Mouse (Mus musculus): Measurements from ENCODE around the gene Hoxa1.

The Hoxa1 gene

DNA sequence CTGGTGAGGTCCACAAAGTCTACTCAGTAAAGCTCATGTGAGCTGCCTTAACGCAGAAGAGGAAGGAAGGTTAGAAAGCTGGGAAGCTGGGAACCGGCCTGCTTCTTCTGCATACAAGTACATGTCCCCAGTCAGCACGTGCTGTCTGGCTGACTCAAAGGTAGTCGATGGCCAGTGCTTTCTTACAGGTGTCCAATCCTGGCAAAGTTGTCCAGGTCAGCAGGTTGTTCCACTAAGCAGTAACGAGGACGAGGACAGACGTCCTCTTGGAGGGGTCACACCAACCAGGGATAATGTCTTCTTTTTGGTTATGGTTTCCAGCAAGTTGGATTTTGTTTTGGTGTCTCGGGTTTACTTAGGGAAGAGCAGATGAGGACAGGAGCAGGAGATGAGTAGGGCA, 31.8 kb upstream of the Hoxa1 start:
- no peak for DNase-seq (ENCODE audit: low spot score in 2 of 2)

DNA sequence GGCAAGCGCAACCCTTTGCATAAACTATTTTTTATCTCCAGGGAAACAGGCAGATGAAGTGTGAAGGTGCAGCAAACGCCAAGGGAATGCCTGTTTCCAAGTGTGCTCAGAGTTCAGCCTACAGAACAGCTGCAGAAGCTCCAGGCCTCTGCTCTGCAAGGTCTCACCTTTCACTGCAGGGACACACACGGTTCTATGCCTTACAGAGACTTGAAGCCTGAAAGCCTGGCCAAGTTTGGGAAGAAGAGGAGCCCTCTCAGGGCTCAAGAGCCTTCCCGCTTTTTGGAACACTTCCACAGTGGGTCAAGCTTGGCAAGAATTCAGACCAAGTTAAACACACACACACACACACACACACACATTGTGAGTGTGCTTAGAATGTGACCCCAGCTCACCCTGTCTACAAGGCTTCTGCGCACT, 31.1 kb upstream of the Hoxa1 start:
- DNase-seq (ENCODE audit: low spot score in 2 of 2): no peak

DNA sequence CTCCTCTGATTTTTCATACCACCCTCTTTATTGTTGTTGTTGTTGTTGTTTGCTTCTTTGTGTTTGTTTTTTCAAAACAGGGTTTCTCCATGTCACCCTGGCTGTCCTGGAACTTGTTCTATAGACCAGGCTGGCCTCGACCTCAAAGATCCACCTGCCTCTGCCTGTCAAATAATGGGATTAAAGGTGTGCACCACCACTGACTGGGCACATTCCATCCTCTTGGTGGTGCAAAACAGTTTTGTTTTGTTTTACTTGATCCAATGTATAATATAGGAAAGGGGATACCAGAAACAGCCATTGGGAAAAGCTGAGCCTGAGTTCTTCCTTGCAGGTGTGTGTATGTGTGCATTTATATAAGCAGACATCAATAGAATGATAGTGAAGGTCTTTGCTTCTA, 28.4 kb upstream of the Hoxa1 start:
- no peak for DNase-seq (ENCODE audit: low spot score in 2 of 2)

DNA sequence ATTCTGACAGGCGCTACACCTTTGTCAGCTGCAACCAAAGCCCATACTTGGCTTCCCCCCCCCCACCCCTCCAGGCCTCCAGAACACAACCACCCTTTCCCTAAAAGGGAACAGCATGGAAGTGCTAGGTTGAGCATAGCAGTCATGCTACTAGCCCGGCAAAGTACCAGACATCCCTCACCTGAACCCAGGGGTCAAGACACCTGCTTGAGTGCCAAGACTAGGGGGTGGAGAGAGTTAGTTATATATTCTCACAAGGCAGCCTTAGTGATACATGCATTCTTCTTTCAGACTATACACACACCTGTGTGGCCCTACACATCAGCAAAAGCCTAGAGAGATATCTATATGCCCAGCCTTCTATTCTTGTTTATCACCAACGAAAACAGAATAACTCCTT, 27.7 kb upstream of the Hoxa1 start:
- DNase-seq (ENCODE audit: low spot score in 2 of 2): no peak

DNA sequence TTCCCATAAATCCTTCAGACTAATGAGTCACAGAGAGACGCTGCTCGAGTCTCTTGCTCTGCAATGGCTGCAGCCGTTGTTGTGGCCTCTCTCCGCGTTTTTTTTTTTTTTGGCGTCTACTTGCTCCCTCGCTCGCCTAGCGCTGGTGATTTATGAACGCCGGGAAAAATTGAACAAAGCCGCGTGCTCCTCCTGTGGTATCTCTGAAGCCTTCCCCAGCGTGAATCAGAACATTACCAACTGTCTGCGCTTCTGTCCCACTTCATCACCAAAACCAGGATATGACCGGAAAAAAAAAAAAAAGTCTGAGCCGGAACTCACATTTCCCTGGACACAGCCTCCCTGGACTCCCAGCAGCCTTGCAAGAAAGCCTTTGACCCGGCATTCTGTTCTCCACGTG, 27.1 kb upstream of the Hoxa1 start:
- DNase-seq (ENCODE audit: low spot score in 2 of 2): no peak

DNA sequence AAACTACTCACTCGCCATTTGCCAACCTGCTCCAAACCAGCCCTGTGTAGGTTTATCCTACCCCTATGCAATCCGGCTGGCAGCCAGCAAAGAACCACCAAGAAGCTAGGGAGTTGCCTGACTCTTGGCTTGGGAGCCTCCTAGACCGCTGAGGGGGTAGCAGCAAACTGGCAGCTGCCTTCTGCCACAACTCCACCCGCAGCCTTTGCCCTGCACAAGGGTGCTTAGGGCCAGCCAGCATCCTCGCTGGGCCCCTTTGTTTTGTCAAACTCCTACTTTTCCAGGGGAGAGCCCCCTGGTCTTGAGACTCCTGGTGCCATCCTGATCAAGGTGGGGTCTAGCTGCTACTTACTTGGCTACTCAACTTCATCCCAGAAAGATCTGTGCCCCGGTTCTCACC, 26.6 kb upstream of the Hoxa1 start:
- no peak for DNase-seq (ENCODE audit: low spot score in 2 of 2)

DNA sequence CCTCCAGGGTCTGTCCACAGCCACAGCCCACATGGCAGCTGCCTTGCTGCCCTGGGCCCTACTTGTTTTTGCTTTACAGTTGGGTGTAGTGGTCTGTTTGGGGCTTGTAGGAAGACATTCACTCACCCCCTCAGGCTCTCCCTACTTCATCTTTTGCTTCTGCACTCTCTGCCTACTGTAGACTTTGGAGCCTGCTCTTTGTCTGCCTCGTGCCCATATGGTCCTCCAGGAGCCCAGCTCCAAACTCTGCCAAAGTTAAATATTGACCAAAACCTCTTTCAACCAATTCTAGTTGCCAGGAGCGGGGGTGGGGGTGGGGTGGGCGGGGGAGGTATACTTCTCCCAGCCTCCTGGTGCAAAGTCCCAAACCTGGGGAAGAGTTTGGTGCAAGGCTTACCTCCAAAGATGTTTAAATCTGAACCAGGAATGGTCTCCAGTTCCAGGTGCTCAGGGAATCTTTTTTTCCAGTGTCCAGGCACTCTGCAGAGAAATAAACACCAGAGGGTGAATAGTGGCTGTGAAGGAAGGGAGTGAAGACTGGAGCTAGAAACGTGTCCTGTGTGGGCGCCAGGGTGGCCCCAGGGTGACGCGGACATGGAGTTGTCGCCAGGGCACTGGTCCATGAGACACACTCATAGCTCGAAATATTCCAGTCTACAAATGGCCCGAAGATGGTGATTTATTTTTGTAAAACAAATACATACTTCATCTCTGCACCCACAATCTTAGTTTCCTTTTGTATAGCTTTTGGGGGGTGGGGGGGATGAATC, 25.4 kb upstream of the Hoxa1 start:
- no peak for DNase-seq (ENCODE audit: low spot score in 2 of 2)

DNA sequence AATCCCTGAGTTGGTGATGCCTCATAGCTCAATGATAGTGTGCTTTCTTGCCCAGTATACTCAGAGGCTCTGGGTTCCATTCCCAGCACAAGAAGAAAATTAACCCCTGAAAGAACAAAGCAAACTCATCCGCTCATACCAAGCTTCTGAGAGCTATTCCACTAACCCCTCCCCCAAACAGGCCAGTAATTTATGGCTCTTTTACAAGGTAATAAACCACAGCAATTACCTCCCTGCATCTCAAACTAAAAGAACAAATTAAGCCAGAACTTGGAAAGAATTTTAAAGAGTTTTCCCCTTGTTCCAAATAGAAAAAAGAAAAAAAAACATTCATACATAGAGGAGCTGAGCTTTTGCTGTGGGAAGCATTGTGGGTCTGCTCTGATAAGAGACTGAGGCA, 24.7 kb upstream of the Hoxa1 start:
- DNase-seq (ENCODE audit: low spot score in 2 of 2): no peak

DNA sequence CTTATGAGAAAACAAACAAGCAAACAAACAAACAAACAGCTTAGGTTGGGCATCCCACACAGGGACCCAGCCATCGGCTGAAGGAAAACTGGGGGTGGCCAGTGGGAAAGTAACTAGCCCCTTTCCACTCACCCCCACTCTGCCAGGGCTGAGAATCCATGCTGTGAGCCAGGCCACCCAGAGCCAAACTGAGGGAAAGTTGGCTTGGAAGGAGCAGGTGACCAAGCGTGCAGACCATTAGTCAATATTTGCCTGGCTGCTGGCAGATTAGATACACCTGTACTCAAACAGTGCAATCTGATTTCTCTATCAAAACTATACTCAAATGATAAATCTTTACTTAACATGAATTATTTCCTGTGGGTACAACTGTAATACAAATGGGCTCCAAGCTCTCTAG, 23.9 kb upstream of the Hoxa1 start:
- DNase-seq (ENCODE audit: low spot score in 2 of 2): no peak

DNA sequence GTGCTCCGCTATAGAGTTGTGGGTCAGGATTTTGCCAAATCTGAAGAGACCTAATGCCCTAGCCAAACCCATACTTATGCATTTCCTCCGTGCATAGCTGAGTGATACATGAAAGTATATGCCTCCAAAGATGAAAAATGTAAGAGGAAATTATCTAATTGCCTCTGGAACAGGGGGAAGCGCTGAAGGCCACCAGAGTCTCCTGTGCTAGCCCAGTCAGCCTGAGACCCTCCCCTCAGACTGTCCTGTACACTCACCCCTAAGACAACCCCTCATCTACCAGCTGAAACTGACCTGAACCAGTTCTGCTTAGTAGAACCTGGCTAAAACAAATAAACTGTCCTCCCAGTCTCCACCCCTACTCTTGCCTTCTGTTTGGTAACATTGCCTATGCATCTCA, 22.6 kb upstream of the Hoxa1 start:
- no peak for DNase-seq (ENCODE audit: low spot score in 2 of 2)

DNA sequence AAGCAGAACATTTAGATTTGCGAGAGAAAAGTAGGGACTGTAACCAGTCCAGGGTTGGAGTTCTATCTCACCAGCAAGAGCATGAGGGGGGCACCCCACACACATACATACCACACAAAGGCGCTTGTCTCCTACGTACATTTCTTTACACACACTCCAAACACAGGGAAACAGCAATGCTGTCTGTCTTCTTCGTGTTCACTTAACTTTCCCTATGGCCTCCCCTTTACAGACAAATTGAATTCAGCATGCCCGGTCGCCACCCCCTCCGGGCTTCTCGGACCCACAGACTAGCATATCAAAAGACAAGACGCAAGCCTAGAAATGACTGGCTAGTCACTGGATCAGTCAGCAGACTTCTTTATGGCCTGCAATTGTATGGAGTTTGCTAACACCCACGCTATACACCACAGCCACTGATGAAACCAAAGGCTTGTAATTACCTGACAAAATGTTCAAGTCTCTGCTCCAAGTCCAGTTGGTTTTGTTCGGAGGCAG, 22.1 kb upstream of the Hoxa1 start:
- no peak for DNase-seq (ENCODE audit: low spot score in 2 of 2)

DNA sequence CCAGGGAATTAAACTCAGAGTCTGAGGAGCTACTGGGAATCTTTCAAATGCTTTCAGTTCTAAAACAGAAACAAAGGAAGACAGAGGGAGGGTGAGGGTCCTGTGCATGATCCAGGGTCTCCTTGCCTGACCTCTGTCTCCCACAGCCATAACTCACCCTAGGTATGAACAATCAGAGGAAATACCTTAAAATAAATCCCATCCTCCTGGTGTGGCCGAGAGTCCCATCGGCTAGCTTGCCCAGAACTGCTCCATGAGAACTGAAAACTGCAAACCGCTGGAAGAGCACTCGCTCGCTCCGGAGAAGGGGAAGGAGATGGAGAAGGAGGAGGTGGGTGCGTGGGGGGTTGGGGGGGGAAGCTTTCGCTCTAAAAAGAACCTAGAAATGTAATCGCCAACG, 21.6 kb upstream of the Hoxa1 start:
- no peak for DNase-seq (ENCODE audit: low spot score in 2 of 2)

DNA sequence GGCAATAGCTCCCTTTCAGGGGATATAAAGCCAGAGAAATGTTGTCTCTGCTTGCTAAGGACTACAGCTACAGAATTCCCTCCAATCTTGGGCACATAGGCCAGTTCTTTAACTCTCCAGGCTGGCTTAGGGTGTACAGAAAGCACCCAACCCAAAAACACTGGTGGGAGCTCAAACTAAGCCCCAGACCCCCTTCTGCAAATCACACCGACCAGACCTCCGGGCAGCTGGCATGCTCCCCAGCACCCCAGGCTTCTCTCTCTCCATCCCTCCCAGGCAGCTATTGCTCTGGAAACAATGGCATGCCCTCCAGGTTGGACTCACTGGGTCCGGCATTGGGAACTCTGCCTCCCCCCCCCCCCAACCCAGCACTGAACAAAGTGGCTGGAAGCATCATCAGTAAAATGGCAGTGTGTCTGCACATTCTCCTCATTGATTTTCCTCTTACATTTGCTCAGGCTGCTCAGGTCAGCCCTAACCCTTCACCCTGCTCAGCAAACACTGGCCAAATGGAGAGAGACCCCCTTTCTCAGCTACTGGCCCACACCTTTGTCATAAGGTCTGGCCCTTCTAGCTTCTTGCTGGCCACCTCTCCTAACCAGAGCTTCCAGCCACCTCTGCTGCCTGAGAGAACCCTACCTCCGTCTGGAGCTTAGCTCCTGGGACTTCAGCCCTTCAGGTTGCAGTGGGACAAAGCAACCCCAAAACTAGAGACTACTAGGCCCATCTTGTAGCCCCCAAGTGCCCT, 21.0 kb upstream of the Hoxa1 start:
- DNase-seq (ENCODE audit: low spot score in 2 of 2): no peak

DNA sequence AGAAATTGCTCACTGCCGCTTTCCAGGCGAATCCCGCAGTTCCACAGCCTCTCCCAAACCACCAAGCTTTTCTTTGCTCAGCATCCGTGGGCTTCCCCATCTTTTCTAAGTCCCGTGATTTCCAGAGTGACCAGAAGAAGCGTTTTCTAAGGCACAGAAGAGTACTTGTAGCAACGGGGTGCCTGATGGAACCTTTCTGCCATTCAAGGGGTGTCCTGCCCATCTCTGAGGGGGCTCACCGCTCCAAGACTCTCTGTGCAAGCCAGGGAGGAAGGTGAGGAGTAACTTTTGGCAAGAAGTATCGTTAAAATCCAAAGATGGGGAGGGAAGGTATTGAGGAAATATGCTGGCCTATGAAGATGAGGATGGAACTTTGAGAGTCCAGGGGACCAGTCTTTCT, 19.7 kb upstream of the Hoxa1 start:
- DNase-seq (ENCODE audit: low spot score in 2 of 2): no peak

DNA sequence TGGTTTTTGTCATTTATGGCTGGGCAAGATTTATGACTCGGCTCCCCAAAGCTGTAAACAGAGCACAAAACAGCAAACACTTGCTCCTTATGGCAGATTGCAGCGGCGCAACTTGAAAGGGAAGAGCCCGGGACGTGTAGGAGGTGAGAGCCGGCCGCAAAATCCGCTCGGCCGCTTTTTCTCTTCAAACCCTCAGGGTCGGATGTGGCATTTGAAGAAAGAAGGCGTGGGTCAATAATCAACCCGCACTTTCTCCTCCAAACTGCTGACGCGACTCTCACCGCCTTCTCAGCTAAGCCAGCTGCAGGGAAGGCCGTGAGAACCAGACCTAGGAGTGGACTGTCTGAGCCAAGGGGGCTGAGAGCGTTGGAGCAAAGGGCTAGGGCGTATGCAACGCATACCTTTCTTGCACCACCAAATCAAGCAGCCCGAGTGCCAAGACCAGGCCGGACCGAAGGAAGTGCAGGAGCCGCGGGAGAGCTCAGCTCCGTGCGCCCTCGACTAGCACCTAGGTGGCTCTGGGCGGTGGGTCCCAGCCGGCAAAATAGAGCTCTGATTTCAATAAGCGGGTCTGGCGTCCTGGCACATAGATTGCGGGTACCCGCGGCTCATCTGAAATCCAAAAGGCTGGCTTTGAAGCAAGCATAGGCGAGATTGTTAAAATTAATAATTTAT, 19.1 kb upstream of the Hoxa1 start, which contains the start of gene 5730596B20Rik:
5730596B20Rik (plus strand) TSS at position 438 of the 675 bp plus-strand sequence.
- DNase-seq (ENCODE audit: low spot score in 2 of 2): no peak

DNA sequence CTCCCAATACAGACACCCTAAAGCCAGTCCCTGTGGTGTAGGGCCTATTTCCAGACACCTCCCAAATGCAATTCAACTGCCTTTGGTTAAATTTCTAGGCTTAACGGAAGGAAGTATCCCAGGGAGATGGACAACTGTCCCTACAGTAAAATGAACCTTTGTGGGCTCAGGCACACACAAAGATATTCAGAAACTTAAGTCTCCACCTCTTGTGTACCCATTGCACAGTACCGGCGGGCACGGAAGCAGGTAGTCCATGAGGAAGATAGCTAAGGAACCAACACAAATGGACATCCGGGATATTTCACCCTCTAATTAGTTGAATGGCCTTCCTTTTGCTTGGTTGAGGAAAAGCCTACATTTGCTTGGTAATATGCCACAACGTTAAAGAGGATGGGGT, 18.3 kb upstream of the Hoxa1 start:
- no peak for DNase-seq (ENCODE audit: low spot score in 2 of 2)

DNA sequence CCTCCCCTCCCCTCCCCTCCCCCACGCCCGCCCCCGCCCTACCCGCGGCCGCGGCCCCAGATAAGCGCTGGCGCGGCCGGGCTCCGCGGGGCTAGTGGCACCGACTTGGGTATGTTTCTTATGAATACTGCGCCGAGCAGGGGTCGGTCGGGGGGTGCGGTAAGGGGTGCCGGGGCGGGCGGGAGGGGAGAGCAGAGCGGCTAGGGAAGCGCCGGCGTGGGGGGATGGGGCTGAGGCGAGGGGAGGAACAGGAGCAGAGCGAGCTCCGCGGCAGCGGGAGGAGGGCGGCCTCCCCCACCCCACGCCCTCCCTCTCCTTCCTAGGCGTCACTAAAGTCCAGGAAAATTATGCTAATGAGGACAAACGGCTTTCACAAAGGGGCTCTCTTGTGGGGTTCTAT, 17.7 kb upstream of the Hoxa1 start:
- no peak for DNase-seq (ENCODE audit: low spot score in 2 of 2)

DNA sequence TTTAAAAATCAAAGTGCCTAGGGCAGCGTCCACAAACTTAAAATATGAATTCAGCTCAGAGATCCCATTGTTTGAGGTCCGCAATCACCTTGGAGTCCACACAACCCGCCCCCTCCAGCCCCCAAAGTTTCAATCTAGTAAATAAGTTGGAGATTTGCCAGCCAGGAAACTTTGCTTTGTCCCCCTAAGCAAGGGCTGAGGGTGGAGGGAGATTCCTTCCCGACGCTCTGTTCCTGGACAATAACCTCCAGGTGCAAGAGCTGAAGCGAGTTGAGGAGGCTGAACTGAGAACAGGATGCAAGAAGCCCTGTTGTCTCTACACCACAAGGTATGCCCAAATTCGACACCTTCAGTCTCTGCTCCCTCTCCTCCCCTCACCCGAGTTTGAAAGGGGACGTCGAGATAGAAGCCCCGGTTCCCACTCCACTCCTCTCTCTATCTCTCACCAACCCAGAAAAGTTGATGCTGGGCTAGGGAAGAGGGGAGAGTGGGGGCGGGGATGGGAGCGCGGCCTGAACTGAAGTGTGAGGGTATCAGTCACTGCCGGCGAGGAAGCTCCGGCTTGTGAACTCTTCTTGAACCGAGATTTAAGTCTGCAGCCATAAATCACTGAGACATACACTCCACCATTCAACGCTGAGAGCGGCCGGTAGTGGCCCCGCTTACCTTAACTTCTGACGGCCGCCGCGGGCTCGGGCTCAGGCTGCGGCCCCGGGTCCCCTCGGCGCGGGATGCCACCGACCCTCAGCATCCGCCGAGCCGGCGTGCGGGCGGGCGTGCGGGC, 17.0 kb upstream of the Hoxa1 start:
- no peak for DNase-seq (ENCODE audit: low spot score in 2 of 2)

DNA sequence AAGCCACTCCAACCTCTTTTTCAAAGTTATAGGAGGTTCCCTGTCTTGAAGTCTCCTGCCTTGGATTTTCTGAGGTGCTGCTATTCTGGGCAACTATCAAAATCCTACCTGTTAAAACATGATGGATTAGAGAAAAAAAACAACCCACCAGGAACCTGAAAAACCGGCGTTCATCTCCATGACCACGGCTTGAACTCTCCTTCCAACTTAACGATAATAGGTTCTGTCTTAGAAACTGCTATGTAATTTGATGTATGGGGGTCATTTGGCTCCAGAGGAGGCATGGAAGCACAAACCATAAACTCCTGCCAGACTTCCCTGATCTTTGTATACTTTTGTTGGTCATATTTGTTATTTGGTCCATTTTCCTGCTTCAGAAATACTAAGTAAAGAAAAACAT, 15.5 kb upstream of the Hoxa1 start:
- no peak for DNase-seq (ENCODE audit: low spot score in 2 of 2)

DNA sequence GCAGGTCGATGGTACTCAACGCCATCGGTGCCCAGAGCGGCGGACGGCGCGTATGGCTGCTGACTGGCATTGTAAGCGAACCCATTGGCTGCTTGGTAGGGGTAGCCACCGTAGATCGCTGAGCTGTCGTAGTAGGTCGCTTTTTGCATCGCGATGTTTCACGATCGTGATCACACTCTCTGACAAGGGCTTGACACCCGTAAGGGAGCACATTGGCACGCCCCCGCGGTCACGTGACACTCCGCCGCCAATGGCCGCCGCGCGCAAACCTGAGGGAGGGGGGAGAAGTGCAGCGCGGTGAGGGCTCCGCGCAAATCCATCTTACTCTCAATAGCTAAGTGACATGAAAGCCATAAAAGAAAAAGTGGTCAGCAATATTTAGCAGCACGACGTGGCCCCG, 14.4 kb upstream of the Hoxa1 start:
- peak in 1 of 2 experiments; percentile 42 for DNase-seq (ENCODE audit: low spot score in 2 of 2)

DNA sequence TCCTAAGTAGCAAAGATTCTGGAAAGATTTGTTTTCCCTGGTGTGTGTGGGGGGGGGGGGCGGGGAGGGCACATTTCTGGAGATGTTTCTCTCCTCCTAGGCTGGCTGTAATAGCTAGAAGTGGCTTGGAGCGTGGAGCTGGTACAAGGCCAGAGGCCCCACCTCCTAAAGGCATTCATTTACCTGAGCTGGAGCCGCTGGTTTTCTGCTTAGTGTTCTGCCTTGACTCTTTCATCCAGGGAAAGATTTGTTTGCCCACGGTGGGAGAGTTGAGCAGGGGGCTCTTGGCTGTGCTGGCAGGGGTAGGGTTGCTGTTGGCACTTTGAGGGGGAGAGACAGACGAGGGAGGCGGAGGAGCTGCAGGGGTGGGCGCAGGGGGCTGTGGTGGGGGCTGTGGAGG, 13.8 kb upstream of the Hoxa1 start:
- no peak for DNase-seq (ENCODE audit: low spot score in 2 of 2)

DNA sequence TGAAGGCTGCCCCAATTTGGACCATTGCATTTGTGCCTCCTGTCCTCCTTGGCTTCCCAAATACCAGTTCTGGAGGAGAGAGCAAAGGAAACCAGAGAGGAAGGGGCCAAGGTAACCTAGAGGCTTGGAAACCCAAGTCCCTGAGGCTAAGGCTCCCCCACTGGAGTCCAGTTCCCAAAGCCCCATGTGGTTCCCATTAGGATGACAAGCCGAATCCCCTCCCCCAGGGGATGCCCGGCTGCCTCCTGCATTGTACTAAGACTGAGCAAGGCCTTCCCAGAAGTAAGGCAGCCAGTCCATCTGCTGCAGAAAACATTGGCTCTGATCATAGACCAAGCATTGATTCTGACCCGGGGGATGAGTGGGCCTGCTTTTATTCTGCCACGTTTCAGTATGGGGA, 13.2 kb upstream of the Hoxa1 start:
- no peak for DNase-seq (ENCODE audit: low spot score in 2 of 2)
